Mouse (Mus musculus): ENCODE measurements around the gene Cfap20.
A peak's percentile ranks its signal among the peaks of the same experiment; 100 is the strongest.

Cfap20 gene

DNA sequence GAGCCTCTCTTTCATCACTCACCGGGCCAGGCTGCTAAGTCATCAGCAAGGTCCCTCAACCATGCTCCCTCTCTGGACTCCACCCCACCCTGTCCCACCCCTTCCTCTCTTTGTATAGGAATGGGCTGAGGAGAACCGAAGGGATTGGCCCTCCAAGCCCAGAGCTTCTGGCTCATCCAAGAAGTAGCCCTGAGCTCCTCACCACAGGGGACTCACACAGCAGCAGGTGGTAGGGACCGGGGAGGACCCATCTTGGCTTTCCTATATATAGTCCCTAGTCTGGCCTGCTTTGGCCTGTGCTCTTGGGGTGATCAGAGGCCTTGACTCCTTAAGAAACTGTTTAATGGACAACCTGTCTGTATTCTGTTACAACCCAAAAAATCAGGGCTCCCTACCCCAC is 60.2 kb downstream of the Cfap20 start:
- no peak for DNase-seq (ENCODE audit: low spot score in 2 of 2)

DNA sequence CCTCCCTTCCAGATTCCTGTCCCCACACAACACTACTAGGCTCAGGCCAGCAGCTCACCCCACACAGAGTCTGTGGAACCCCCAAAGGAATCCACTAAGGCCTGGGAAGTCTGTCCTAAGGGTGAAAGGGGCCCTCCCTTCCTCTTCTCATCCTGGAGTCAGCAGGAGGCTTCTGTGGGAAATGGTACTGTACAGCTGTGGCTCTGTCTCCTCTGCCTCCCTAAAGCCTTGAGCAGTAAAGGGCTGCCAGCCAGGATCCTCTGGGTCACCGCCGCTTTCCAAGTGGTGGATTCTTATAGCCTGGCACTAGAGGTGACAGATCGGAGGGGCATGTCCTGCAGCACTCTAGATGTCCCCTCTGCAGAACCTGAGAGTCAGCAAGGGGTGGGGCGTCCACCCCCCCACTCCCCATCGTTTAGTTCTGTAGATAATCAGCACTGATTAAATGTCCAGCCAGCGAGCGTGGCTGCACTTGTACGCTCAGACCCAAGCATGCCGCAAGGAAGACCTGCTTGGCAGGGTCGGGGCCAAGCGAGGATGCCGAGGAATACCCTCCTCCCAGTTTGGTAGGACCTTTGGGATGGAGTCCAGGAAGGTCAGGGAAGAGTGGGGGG is 61.2 kb downstream of the Cfap20 start:
- DNase-seq (ENCODE audit: low spot score in 2 of 2) = peak; percentile 49 to 55
